Mouse (Mus musculus) liver, embryonic 14.5 days (tissue): Measurements from ENCODE around the gene Oat. TPM values are rescaled to one million over a fixed set of nuclear protein-coding genes. Genes with fewer than 3 reads are reported as not detected.
A peak's percentile ranks its signal among the peaks of the same experiment; 100 is the strongest.

Experiments used
- ATAC-seq: fragments of 200-750 bp; cut with Nextera tagmentation; 2 replicates; pipeline ENCODE4 v1.8.0; 2017; ENCODE audit warnings: moderate number of reproducible peaks, mild to moderate bottlenecking, moderate library complexity; ENCODE audit not compliant: insufficient read depth
- DNase-seq, 3 experiments: peaks; one replicate each; pipeline ENCODE4 v3.0.0-alpha.2; 2012 to 2013; ENCODE audit warnings: low read depth in 3 of 3, low spot score in 3 of 3
- H3K27ac ChIP-seq: fragments of 300-500 bp; sonication (generic); 2 replicates; pipeline ENCODE4 v1.5.1; 2014; ENCODE audit warnings: moderate library complexity, mild to moderate bottlenecking, control low read depth, inconsistent platforms
- H3K27me3 ChIP-seq: fragments of 300-500 bp; sonication (generic); 2 replicates; pipeline ENCODE4 v1.6.1; 2014; ENCODE audit warnings: mild to moderate bottlenecking, low read length, moderate library complexity; ENCODE audit not compliant: control insufficient read depth, insufficient read depth
- H3K36me3 ChIP-seq: fragments of 300-500 bp; sonication (generic); replicated peaks from 2 replicates; pipeline ENCODE4 v1.6.1; 2014; ENCODE audit warnings: low read depth; ENCODE audit not compliant: control insufficient read depth, insufficient read depth
- H3K4me1 ChIP-seq, 2 experiments: fragments of 200-500 bp in 1 of 2; fragments of 300-500 bp in 1 of 2; sonication (generic) in 1 of 2; replicated peaks; 2 replicates each; pipeline ENCODE4 v1.6.1; 2012 to 2014; ENCODE audit warnings: antibody characterized with exemption in 1 of 2, inconsistent platforms in 1 of 2, low read length in 1 of 2; ENCODE audit not compliant: control insufficient read depth in 2 of 2, insufficient read depth in 2 of 2
- H3K4me2 ChIP-seq: fragments of 300-500 bp; sonication (generic); 2 replicates; pipeline ENCODE4 v1.6.1; 2014; ENCODE audit warnings: low read depth, mild to moderate bottlenecking, control low read depth, moderate library complexity
- H3K4me3 ChIP-seq, 2 experiments: fragments of 200-500 bp in 1 of 2; fragments of 300-500 bp in 1 of 2; sonication (generic) in 1 of 2; 2 replicates each; pipeline ENCODE4 v1.5.1; 2012 to 2014; ENCODE audit warnings: low read depth in 2 of 2, low read length in 2 of 2, mild to moderate bottlenecking in 2 of 2, control low read depth in 1 of 2, inconsistent platforms in 1 of 2, moderate library complexity in 1 of 2; ENCODE audit not compliant: insufficient read depth in 1 of 2
- H3K9ac ChIP-seq: fragments of 300-500 bp; sonication (generic); replicated peaks from 2 replicates; pipeline ENCODE4 v1.6.1; 2014; ENCODE audit warnings: mild to moderate bottlenecking, control low read depth, moderate library complexity
- H3K9me3 ChIP-seq: fragments of 300-500 bp; sonication (generic); 2 replicates; pipeline ENCODE4 v1.6.1; 2016; ENCODE audit warnings: low read length, mixed read lengths; ENCODE audit not compliant: control insufficient read depth
- CTCF ChIP-seq: IDR thresholded peaks from 2 replicates; pipeline ENCODE4 v1.5.1; 2016; ENCODE audit warnings: antibody characterized with exemption, low read depth, control low read depth
- EP300 ChIP-seq: IDR thresholded peaks from 2 replicates; pipeline ENCODE4 v1.6.1; 2016; ENCODE audit warnings: antibody characterized with exemption, low read depth
- WGBS: fragments of 180-500 bp; shearing (Covaris S2); extraction: QIAGEN DNeasy Blood & Tissue Kit; methylation state at CpG from one replicate; pipeline ENCODE4 v1.1.7; 2014; ENCODE audit not compliant: insufficient replicate concordance; 5-methylcytosine and 5-hydroxymethylcytosine counted together
- polyA plus RNA-seq, 2 experiments: library from polyadenylated mRNA; depleted of rRNA in 1 of 2; stranded (reverse) in 1 of 2; unstranded in 1 of 2; fragments of >200 nt; fragmentation: Nextera tagmentation in 1 of 2; extraction: Ambion mirVana in 1 of 2; gene quantifications; 2 replicates each; pipeline versions ENCODE4 v1.2.1 to v1.2.3; 2012 to 2014

The Oat gene
- polyA plus RNA-seq, 2 experiments: 37.8 to 70.6 TPM

DNA sequence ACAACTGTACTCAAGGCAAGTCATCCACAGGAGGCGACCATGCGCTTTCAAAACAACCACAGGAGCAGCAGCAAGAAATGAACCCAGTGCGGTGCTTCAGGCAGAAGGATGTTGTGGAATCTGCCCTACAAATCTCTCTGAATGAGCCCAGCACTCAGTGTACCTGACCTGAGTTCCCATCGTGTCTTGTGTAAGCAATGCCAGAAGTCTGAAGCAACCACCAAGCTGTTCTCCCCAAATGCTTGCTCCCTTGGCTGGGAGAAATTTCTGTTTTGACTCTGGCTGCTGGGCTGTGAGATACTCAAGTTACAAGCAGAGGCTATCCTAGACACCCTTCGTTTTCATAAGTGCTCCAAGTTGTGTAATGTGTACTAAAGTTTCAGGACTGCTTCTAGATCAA lies 29.5 kb upstream of the Oat start:
- TF ChIP-seq CTCF (no peak), EP300 (no peak)
- Histone ChIP-seq H3K36me3 (no peaks in the 10 kb centered on the region), H3K4me2 (no peak overlapping the region), H3K27ac (no peak overlapping the region), H3K9ac (no peak overlapping the region), H3K4me3 (no peak overlapping the region), H3K27me3 (peaks cover 32% of the 10 kb centered on the region), H3K9me3 (no peaks in the 10 kb centered on the region), H3K4me1 (peaks cover 4 to 5% of the 10 kb centered on the region in 2 experiments)
- 42% methylated on average over 5 of the region's 5 CpGs for WGBS
- DNase-seq (no peak), ATAC-seq (no peak)

DNA sequence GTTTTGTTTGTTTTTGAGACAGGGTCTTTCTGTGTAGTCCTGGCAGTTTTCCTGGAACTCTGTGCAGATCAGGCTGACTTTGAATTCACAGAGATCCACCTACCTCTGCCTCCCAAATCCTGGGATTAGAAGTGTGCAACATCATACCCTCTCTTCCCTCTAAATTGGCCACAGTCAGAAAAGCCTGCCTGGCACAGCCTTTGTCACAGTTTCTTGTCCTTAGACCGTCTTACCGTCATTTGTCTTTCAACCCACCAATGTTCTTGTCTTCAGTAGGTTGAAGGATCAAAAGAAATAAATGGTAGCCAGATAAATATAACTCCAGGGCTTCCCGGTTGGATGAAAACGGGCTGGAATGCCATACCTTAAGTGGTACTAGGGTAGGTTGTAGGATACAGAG lies 28.5 kb upstream of the Oat start:
- no peaks in the 10 kb centered on the region for H3K36me3 ChIP-seq
- ATAC-seq (no peak), DNase-seq (no peak)
- whole genome bisulfite sequencing: 67% methylated on average over 4 of the region's 4 CpGs
- no peak overlapping the region for H3K4me3 ChIP-seq
- no peak overlapping the region for H3K9ac ChIP-seq
- H3K9me3 ChIP-seq: no peaks in the 10 kb centered on the region
- no peak overlapping the region for H3K27ac ChIP-seq
- H3K4me2 ChIP-seq: no peak overlapping the region
- TF ChIP-seq CTCF: no peak
- no peak for TF ChIP-seq EP300
- H3K4me1 ChIP-seq: no peaks in the 10 kb centered on the region; a peak in 1 of 4 replicates
- H3K27me3 ChIP-seq: peaks cover 41% of the 10 kb centered on the region

DNA sequence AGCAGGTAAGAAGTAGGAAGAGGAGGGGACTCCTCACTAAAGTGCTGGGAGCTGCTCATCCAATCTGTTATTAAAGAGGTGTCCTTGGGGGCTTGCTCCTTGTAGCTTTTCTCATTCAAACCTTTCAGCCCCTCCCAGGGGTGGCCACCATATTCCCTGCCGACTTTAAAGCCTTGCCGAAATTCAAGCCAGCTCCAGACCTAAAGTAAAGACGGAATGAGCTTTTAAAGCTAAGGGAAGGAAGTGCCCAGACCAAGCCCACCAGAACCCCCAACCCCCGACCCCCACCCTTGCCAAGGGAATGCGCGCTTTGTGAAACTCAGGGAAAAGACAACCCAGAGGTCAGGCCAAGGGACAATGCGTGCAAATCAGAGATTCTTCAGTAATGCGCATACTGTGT lies 24.7 kb upstream of the Oat start:
- no peaks in the 10 kb centered on the region for H3K36me3 ChIP-seq
- H3K27ac ChIP-seq: no peak overlapping the region
- TF ChIP-seq EP300: no peak
- TF ChIP-seq CTCF: no peak
- H3K9ac ChIP-seq: no peak overlapping the region
- H3K4me1 ChIP-seq: peaks cover 0 to 8% of the 10 kb centered on the region in 2 experiments; a peak in 3 of 4 replicates
- no peak for DNase-seq
- H3K27me3 ChIP-seq: peaks cover 77% of the 10 kb centered on the region
- no peak for ATAC-seq
- WGBS: 12% methylated on average over 8 of the region's 8 CpGs
- H3K4me3 ChIP-seq: no peak overlapping the region
- H3K9me3 ChIP-seq: no peaks in the 10 kb centered on the region
- H3K4me2 ChIP-seq: no peak overlapping the region

DNA sequence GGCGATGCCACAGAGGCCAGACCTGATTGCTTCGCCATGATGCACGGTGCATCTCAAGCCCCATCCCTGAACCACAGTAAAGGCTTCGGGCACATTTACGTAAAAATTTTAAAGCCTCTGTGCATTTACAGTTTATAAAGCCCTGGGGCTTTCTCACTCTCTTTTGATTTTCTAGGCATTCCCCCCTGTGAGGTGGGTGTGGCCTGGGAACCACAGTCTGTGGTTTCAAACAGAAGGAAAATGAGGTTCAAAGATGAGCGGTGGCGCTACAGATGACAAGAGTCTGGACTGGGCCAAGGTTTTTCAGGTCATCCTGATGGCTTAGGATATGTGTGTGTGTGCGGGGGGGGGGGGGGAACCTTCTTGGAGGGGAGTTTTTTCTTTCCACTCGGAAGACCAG lies 23.8 kb upstream of the Oat start:
- Histone ChIP-seq H3K4me2 (peak overlapping the region; percentile 16), H3K9ac (no peak overlapping the region), H3K9me3 (no peaks in the 10 kb centered on the region), H3K27me3 (peaks cover 78% of the 10 kb centered on the region), H3K27ac (no peak overlapping the region), H3K4me1 (peaks cover under 1 to 12% of the 10 kb centered on the region in 2 experiments; a peak in 3 of 4 replicates), H3K36me3 (no peaks in the 10 kb centered on the region), H3K4me3 (no peak overlapping the region)
- TF ChIP-seq CTCF (no peak), EP300 (no peak)
- DNase-seq: no peak
- WGBS: 2% methylated on average over 9 of the region's 9 CpGs
- ATAC-seq: no peak

DNA sequence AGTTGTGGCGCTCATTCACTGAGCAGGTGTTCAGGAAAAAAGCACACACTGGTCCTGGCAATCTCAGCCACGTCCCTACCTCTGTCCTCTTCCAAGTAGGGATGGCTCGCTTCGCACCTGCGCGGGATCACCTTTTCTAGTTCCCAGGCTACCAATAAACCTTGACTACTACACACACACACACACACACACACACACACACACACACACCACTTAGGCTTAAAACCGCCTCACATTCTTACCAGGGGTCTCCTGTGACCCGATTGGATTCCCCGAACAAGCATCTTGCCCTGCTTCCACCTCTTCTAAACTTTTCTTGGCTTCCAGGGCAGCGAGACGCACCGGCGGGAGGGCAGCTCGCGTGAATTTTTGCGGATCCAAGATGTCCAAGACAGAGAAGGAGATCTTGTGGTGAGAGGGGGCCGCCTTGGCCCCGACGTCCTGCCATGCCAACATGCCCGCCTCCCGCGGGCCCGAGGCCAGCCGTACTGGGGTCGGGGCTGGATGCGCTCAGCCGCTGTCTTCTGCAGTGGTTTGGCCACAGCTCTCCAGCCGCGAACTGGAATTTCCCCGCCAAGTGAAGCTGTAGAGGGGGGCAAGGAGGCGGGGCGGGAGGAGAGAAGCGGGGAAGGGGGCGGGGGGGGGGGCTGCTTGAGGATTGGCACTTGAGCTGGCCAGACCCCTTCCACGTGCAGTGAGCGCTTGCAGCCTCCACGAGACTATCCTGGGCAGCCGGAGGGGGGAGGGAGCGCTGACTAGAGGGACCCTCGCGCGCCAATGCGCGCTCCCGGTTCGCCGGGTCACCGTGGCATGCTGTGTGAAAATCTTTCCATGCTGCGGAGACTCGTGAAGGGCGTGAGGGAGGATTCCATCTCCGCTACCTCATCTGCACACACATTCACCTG lies 23.1 kb upstream of the Oat start, which contains the start of gene Nkx1-2:
Nkx1-2 (minus strand) TSS at position 567 of the 905 bp plus-strand sequence.
- no peak for DNase-seq
- H3K4me1 ChIP-seq: peaks cover 3 to 16% of the 10 kb centered on the region in 2 experiments; a peak in 3 of 4 replicates
- H3K27me3 ChIP-seq: peaks cover 74% of the 10 kb centered on the region
- H3K36me3 ChIP-seq: no peaks in the 10 kb centered on the region
- no peak for ATAC-seq
- no peak within 1 kb of the TSS for H3K9ac ChIP-seq
- no peak within 1 kb of the TSS for H3K27ac ChIP-seq
- no peak within 1 kb of the TSS for H3K4me3 ChIP-seq
- no peaks in the 10 kb centered on the region for H3K9me3 ChIP-seq
- WGBS: 2% methylated on average over 51 of the region's 52 CpGs
- TF ChIP-seq CTCF (no peak), EP300 (no peak)
- H3K4me2 ChIP-seq: peak within 1 kb of the TSS; percentile 16
